Mouse (Mus musculus) retina, adult 2 months (tissue): Measurements from ENCODE around the gene Arhgap6.

Source experiments
- DNase-seq: peaks from one replicate; pipeline ENCODE4 v3.0.0-alpha.2; 2012; ENCODE audit warnings: low read depth, low spot score

Arhgap6 gene

DNA sequence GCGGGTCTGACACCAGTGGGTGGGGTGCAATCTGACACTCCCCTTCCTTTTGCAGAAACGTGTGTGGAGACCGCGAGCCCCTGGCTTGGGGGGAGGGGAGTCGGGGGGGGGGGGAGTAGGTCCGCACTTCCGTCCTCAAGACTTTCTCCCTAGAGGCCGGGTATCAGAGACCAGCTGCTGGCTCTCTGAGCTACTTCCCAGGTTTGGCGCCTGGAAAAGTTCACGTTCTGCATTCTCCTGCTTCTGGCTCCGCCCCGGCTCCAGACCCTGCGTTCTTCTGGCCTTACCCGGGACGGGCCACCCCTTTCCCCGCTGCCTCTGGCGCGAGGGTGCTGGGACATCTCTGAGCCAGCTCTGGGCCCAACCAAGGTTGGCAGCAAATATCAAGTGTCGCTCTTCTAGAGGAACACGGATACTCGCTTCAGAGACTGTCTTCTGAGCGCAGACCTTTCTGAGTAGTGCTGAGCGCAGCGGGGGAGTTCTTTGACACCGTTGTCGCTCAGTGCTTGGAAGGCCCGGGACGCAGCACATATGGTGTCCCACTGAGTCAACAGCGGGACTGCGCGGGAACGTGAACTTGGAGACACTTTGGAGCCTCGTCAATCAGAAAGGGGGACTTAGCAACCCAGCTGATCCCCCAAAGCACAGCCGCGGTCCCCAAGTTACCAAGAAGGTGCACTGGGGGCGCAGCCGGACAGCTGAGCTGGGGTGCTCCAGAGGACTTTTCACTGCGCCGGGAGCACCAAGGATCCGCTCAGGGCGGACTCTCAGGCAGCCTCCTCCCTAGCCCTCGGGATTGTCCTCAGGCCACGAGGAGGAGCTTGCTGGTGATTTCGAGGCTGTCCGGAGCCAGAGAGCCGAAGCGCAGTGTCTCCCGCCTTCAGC lies at the start of gene Arhgap6:
Gene Arhgap6, plus strand, starts transcription at position 126 of the 885 bp plus-strand sequence.
- DNase-seq, result no peak

DNA sequence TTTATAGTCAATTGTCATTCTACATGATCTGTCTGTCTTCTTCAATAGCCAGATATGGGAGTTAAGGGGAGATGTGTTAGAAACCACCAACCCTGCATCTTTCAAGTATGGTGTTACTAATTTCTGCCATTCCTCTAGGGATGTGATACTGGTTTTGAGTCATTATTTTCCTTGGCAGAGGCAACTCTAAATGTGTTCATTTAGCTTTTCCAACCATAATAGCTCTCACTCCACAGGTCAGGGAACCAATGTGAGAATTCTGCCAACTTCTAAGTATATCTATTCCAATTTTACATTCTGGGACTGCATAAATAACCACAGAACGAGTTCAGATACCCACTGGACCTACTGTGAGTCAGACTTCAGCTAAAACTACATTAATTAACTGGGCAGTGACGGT lies 47.9 kb upstream of the Arhgap6 start:
- DNase-seq, result no peak

DNA sequence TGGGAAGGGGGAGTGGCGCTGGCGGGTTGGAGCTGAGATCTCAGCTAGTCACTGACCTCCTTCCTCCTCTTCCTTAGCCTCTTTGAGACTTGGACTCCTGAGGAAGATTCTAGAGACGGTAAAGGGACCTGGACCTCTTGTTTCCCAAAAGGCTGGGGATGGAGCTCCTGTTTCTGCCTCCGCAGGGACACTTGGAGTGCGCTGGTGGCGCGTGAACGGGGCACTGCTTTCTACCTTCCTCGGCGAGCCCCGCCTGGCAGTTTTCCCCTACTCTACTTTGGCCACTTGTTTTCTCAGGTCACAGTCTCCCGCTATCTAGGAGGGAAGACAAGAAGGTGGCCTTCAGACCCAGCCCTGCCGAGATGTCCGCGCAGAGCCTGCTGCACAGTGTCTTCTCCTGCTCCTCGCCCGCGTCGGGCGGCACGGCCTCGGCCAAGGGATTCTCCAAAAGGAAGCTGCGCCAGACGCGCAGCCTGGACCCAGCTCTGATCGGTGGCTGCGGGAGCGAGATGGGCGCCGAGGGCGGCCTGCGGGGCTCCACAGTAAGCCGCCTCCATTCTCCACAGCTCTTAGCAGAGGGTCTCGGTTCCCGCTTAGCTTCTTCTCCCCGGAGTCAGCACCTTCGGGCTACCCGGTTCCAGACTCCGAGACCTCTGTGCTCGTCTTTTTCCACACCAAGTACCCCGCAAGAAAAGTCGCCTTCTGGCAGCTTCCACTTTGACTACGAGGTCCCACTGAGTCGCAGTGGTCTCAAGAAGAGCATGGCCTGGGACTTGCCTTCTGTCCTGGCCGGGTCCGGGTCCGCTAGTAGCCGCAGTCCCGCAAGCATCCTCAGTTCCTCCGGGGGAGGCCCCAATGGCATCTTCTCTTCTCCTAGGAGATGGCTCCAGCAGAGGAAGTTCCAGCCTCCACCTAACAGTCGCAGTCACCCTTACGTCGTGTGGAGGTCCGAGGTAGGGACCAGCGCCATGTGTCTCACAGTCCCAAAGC lies 1.3 kb downstream of the Arhgap6 start:
- DNase-seq, result no peak

- no peak for DNase-seq
These were observed 9.8 kb downstream of the Arhgap6 start for GRCm38 (mm10) chrX:168804677-168805076.

GRCm38 (mm10) chrX:168810513-168811265 lies 15.8 kb downstream of the Arhgap6 start:
- DNase-seq, result no peak

DNA sequence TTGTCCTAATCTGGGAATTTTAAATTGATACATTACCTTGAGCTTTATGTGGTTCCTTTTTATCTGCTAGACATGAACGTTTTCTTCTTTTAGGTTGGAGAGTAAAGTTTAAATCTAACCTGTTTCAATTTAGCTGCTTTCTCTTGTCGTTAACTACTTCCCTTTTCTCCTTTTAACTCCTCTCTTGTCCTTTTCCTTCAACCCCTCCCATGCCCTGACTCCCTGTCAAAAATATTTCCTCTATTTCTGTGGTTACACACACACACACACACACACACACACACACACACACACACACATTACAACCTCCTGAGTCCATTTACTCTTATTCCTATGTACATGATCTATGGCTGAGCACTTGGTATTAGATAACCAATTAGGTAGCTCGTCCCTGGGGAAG lies 24.0 kb downstream of the Arhgap6 start:
- DNase-seq, result no peak

GRCm38 (mm10) chrX:168824166-168824565 lies 29.3 kb downstream of the Arhgap6 start:
- no peak for DNase-seq

DNA sequence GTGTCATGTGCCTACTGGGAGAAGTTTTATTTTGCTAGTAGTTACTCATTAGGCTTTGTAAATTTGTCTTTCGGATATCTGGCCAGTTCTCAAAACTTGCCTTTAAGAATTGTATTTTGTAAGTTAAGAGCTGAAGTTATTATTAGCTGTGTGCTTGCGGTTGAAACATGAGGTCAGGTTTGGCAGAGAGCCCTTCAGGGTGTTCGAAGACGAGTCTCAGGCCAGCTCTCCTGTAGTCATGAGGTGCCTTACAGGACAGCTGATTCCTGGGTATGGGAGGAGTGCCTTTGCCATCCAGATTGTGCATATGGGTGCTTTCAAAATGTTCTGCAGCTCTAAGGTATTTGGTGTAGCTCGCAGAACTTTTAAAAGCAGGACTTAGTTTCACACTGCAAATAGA lies 37.4 kb downstream of the Arhgap6 start:
- DNase-seq, result no peak

- DNase-seq, result no peak
These were observed 53.2 kb downstream of the Arhgap6 start for GRCm38 (mm10) chrX:168848062-168848461.

DNA sequence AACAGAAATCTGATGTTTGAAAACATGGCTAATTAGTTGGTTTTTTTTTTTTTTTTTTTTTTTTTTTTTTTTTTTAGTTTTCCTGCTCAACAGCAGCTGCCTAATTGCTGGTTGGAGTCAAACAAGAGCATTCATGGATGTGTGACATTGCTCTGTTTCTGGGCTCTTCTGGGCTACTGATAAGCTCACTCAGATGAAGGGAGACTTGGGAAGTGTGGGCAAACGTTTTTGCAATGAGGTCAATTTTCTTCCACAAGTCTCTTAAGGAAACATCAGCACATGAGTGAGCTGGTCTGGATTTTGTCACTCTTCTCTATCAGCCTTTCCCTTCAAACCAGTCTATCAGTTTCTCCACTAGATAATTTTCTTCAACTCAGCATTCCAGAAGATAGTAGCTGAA lies 79.8 kb downstream of the Arhgap6 start:
- DNase-seq, result no peak

DNA sequence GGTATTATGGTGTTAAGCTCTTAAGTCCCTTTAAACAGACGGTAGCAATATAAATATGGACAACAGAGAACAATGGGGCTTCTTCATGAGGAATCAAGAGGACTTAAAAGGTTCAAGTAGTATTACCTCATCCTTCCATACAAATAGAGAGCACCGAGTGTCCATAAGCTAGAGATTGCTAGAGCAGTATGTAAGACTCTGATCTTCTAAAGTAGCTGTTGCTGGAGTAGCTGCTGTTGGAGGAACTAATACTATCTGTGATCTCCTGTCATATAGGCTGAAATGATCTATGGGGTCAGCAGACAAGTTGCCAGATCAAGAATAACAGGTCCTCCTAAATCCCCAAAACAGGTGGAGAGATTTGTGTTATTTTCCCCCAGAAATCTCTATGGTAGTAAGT lies 108.7 kb downstream of the Arhgap6 start:
- no peak for DNase-seq

DNA sequence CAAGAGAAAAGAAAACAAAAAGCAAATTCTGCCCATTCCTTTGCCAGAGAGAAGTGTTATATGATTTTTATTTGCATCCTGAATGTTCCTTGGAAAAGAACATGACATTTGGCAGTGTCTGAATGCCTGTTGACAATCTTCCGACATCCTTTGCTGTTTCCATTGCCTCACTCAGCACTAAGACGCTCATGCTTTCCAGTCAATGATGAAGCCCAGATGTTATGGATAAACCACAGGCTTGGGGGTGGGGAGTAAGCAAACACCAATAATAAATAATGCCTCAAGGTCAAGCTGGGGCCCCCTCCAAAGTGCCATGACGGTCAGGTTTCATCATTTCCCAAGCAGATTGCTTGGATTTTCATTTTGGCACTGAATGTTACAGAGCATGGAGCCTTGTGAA lies 109.2 kb downstream of the Arhgap6 start:
- no peak for DNase-seq

DNA sequence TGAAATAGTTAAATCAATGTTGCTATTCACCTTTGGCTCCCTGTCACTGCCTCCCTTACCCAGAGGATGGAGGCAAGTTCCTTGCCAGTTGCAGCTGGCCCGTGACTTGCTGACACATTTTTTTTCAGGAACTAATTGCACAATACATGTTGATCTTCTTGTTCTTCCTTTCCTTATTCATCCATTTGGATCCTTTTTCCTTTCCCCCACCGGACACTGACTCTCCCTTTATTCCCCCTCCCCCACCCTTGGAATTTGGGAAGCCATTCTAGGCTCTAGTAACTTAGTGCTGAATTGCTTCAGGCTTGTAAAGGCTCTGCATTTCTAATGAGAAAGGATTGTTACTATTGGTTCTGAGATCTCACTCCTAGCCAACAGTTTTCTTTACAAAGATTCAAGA lies 112.7 kb downstream of the Arhgap6 start:
- DNase-seq, result no peak

DNA sequence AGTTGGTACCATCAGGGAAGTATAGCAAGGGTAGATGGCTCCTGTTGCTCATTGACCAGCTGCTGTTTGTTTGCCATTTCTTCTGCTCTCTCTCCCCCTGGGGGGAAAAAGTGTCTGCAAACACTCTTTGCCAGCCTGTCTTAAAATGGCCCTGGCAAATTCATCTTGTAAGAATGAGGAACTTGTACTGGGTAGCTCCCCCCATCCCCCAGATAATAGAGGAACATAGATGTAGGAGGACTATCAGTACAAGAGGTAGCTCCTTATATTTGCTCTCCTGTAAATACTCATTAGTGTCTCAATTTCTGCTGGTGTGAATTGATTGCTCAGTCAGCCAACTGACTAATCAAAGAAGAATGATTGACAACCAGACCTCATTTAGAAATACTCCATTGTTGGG lies 118.6 kb downstream of the Arhgap6 start:
- DNase-seq, result no peak

- DNase-seq, result no peak
These were observed 126.0 kb downstream of the Arhgap6 start for GRCm38 (mm10) chrX:168920942-168921341.

DNA sequence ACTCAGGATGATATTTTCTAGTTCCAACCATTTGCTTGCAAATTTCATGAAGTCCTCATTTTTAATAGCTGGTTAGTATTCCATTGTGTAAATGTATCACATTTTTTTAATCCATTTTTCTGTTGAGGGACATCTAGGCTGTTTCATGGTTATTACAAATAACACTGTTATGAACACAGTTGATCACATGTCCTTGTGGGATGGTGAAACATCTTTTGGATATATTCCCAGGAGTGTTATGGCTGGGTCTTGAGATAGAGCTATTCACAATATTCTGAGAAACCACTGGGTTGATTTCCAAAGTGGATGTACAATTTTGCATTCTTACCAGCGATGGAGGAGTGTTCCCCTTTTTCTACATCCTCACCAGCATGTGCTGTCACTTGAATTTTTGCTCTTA lies 137.5 kb downstream of the Arhgap6 start:
- no peak for DNase-seq

DNA sequence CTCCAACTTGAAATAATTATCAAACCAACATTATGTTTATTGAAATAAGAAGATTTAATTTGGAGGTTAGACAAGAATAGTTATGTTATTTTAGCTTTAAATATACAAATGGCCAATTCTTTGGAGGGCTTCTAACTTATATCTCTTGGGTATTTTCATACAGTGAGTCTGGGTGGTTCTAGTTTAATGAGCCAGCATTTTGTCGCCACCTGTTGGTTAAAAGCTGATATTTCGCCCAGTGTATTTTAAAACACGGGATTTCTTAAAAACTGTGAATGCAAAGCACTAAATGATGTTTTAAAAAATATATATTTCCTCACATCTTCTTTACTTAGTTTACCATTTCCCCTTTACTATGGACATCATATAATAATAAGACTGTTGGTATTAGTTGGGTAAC lies 140.5 kb downstream of the Arhgap6 start:
- no peak for DNase-seq

GRCm38 (mm10) chrX:168937941-168938340 lies 143.0 kb downstream of the Arhgap6 start:
- peak; percentile 4 for DNase-seq

DNA sequence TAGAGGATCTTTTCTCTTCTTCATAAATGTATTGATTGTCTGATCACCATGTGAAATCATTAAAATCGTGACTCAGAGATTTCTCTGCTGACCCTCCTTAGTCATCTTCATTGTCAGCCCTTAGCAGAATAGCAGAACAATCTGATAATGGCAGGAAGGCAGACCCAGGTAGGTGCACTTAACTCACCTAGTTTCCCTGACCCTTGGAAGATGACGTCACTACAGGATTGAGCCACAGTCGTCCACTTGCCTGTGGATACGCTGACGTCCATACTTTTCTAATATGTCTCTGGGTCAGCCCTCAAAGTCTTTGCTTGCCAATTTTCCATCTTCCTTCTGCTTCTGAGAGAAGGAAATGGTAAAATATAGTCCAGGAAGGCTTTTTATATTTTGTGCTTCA lies 146.8 kb downstream of the Arhgap6 start:
- DNase-seq, result no peak

DNA sequence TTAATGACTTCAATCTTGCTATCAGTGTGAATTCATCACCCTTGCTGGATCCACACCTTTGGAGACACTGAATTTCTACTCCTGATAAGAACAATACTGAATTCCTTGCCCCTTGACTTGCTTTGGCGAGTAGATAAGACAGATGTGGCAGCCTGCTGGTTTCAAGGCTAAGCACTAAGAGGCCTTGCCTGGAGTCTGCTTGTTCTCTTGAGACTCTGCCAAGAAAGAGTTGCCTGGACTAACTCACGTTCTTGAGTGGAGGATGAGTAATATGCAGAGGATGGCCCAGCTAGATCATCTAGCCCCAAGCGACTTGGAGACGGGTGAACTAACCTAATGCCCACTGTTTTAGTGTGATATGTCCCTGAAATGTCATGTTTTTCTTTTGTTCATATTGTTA lies 148.3 kb downstream of the Arhgap6 start:
- no peak for DNase-seq

DNA sequence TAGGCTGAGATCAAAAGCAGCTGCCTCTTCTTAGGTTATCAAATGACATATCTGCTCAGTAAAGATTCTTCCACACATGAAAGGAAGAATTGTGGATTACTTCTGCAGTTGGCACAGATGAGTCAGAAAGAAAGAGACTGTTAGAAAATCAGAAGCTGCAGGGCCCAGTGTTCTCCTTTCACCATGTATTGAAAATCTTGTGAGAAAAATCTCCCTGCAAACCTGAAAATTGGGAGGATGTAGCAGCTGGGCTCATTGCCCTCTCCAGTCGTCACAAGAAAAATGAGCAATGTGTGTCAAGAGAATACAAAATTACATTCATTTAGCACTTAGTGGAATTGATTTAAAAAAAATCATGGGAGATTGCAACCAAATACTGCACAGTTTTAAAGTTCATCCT lies 180.5 kb downstream of the Arhgap6 start:
- no peak for DNase-seq

- DNase-seq, result no peak
These were observed 182.9 kb downstream of the Arhgap6 start for GRCm38 (mm10) chrX:168977776-168978175.
